Mouse (Mus musculus) limb, embryonic 14.5 days (tissue): ENCODE data around the gene Pvalb. TPM values are rescaled to one million over a fixed set of nuclear protein-coding genes. Genes with fewer than 3 reads are reported as not detected.

ENCODE experiments used
- ATAC-seq: fragments of 200-750 bp; cut with Nextera tagmentation; 2 replicates; pipeline ENCODE4 v1.8.0; 2017; ENCODE audit warnings: low read depth, moderate number of reproducible peaks, moderate TSS enrichment; ENCODE audit not compliant: low FRiP score
- DNase-seq: peaks from one replicate; pipeline ENCODE4 v3.0.0-alpha.2; 2015; ENCODE audit warnings: low spot score
- H3K27ac ChIP-seq: fragments of 300-500 bp; sonication (generic); replicated peaks from 2 replicates; pipeline ENCODE4 v1.5.1; 2014; ENCODE audit warnings: low read depth, mild to moderate bottlenecking, low read length, moderate library complexity, mixed read lengths
- H3K27me3 ChIP-seq: fragments of 300-500 bp; sonication (generic); 2 replicates; pipeline ENCODE4 v1.6.1; 2014; ENCODE audit warnings: low read length, mixed read lengths; ENCODE audit not compliant: control insufficient read depth, insufficient read depth
- H3K36me3 ChIP-seq: fragments of 300-500 bp; sonication (generic); 2 replicates; pipeline ENCODE4 v1.6.1; 2014; ENCODE audit warnings: mild to moderate bottlenecking, low read length, moderate library complexity, mixed read lengths; ENCODE audit not compliant: control insufficient read depth, insufficient read depth
- H3K4me1 ChIP-seq: fragments of 300-500 bp; sonication (generic); 2 replicates; pipeline ENCODE4 v1.6.1; 2014; ENCODE audit warnings: antibody characterized with exemption, low read length, mixed read lengths; ENCODE audit not compliant: control insufficient read depth, insufficient read depth
- H3K4me2 ChIP-seq: fragments of 300-500 bp; sonication (generic); replicated peaks from 2 replicates; pipeline ENCODE4 v1.6.1; 2014; ENCODE audit warnings: low read depth, mild to moderate bottlenecking, low read length, moderate library complexity; ENCODE audit not compliant: severe bottlenecking
- H3K4me3 ChIP-seq: fragments of 300-500 bp; sonication (generic); replicated peaks from 2 replicates; pipeline ENCODE4 v1.5.1; 2014; ENCODE audit warnings: low read length
- H3K9ac ChIP-seq: fragments of 300-500 bp; sonication (generic); 2 replicates; pipeline ENCODE4 v1.6.1; 2014; ENCODE audit warnings: mild to moderate bottlenecking, low read depth, low read length, moderate library complexity; ENCODE audit not compliant: severe bottlenecking
- H3K9me3 ChIP-seq: fragments of 300-500 bp; sonication (generic); 2 replicates; pipeline ENCODE4 v1.6.1; 2016; ENCODE audit warnings: low read length; ENCODE audit not compliant: control insufficient read depth
- POLR2A ChIP-seq: fragments of 200-500 bp; IDR thresholded peaks from 2 replicates; pipeline ENCODE4 v1.8.0; 2012; ENCODE audit warnings: inconsistent platforms, mild to moderate bottlenecking, moderate library complexity, borderline replicate concordance; ENCODE audit not compliant: insufficient read depth, insufficient read length; ENCODE audit errors: extremely low read depth
- WGBS: fragments of 180-500 bp; shearing (Covaris S2); extraction: QIAGEN DNeasy Blood & Tissue Kit; methylation state at CpG from one replicate; pipeline ENCODE4 v1.1.7; 2014; 5-methylcytosine and 5-hydroxymethylcytosine counted together
- polyA plus RNA-seq, 2 experiments: library from polyadenylated mRNA; depleted of rRNA in 1 of 2; stranded (reverse) in 1 of 2; unstranded in 1 of 2; fragments of >200 nt; fragmentation: Nextera tagmentation in 1 of 2; extraction: Ambion mirVana in 1 of 2; gene quantifications; 2 replicates each; pipeline versions ENCODE4 v1.2.1 to v1.2.3; 2012 to 2014

Pvalb gene
- polyA plus RNA-seq, 2 experiments = 0.16 TPM; not detected in 1

DNA sequence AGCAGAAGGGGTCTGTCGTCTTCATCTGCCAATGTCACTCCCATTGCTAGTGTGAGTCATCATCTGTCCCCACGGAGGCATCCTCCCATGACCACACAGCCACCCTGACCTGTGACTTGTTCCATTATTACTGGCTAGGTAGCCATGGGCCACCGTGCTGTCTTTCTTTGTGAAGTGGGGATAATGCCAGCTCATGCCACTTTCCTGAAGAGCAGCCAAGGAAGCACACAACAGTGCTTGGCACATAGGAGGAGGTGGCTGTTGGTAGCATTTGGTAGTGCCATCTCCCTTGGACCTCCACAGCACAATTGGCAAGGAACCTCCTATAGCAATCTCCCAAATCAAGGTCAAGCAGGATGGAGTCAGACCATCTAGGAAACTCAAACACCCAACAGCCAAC lies 11.9 kb downstream of the Pvalb start:
- Histone ChIP-seq H3K9me3 (no peaks in the 10 kb centered on the region), H3K36me3 (no peaks in the 10 kb centered on the region), H3K4me1 (no peaks in the 10 kb centered on the region), H3K4me2 (no peak overlapping the region), H3K9ac (no peak overlapping the region), H3K27me3 (no peaks in the 10 kb centered on the region), H3K27ac (no peak overlapping the region), H3K4me3 (no peak overlapping the region)
- DNase-seq (no peak), ATAC-seq (no peak)
- WGBS = 89% methylated on average over 3 of the region's 3 CpGs
- no peak for TF ChIP-seq POLR2A

- no peaks in the 10 kb centered on the region for H3K27me3 ChIP-seq
- no peak for DNase-seq
- H3K4me1 ChIP-seq = no peaks in the 10 kb centered on the region
- no peak overlapping the region for H3K27ac ChIP-seq
- no peaks in the 10 kb centered on the region for H3K9me3 ChIP-seq
- no peak overlapping the region for H3K9ac ChIP-seq
- no peak for ATAC-seq
- H3K4me3 ChIP-seq = no peak overlapping the region
- H3K4me2 ChIP-seq = no peak overlapping the region
- no peak for TF ChIP-seq POLR2A
- H3K36me3 ChIP-seq = no peaks in the 10 kb centered on the region
- WGBS = 93% methylated on average over 7 of the region's 7 CpGs
Observed at GRCm38 (mm10) chr15:78189636-78190035, 16.6 kb downstream of the Pvalb start.

DNA sequence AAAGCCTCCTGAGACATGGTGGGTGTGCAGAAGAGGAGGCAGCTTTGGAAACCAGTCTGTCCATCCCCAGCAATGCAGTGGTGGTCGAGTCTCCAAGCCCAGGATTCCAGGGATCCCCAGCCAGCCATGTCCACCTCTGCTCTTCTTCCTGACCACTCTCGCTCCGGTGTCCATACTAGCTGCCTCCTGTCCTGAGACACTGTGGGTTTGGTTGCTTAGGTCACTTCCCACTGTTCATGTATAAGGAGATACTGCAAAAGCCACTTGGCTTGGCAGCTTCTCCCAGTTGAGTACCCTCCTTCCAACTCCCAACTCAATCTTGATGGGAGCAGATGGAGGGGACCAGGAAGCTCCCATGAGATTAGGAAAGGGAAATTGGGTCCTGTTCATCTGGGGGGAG lies 17.7 kb downstream of the Pvalb start:
- Histone ChIP-seq H3K27me3 (no peaks in the 10 kb centered on the region), H3K36me3 (no peaks in the 10 kb centered on the region), H3K4me3 (no peak overlapping the region), H3K9me3 (no peaks in the 10 kb centered on the region), H3K4me2 (no peak overlapping the region), H3K27ac (no peak overlapping the region), H3K4me1 (no peaks in the 10 kb centered on the region), H3K9ac (no peak overlapping the region)
- 79% methylated on average over 3 of the region's 3 CpGs for WGBS
- DNase-seq (no peak), ATAC-seq (no peak)
- no peak for TF ChIP-seq POLR2A

- H3K27me3 ChIP-seq = 0 out of 2 replicates have a peak, but pooled peaks cover 6% of the 10 kb centered on the region
- no peak for TF ChIP-seq POLR2A
- no peaks in the 10 kb centered on the region for H3K4me1 ChIP-seq
- 54% methylated on average over 5 of the region's 5 CpGs for WGBS
- DNase-seq (no peak), ATAC-seq (no peak)
- no peak overlapping the region for H3K9ac ChIP-seq
- H3K4me3 ChIP-seq = no peak overlapping the region
- no peak overlapping the region for H3K4me2 ChIP-seq
- H3K9me3 ChIP-seq = no peaks in the 10 kb centered on the region
- H3K36me3 ChIP-seq = no peaks in the 10 kb centered on the region
- H3K27ac ChIP-seq = no peak overlapping the region
Observed at GRCm38 (mm10) chr15:78186906-78187305, 19.3 kb downstream of the Pvalb start.

DNA sequence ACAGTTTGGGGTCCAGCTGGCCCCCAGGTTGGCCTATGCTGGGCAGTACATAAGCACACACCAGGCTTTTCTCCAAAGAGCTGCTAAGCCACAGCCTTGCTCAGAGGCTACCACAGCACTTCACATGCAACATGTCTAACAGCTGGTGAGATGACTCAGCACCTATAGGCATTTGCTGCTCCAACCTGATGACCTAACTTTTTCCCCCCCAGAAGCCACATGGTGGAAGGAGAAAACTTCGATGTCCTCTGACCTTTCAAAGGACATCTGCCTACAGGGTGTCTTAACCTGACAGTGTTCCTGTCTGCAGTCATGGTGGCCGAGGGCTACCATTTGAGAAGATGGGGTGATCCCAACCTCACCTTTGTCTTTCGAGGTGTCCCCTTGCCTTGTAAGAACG lies 20.6 kb downstream of the Pvalb start:
- WGBS = 88% methylated on average over 4 of the region's 4 CpGs
- no peak overlapping the region for H3K4me3 ChIP-seq
- H3K27ac ChIP-seq = no peak overlapping the region
- H3K27me3 ChIP-seq = 0 out of 2 replicates have a peak, but pooled peaks cover 6% of the 10 kb centered on the region
- H3K4me1 ChIP-seq = no peaks in the 10 kb centered on the region
- no peak for TF ChIP-seq POLR2A
- H3K36me3 ChIP-seq = no peaks in the 10 kb centered on the region
- H3K4me2 ChIP-seq = no peak overlapping the region
- ATAC-seq (no peak), DNase-seq (no peak)
- no peak overlapping the region for H3K9ac ChIP-seq
- H3K9me3 ChIP-seq = no peaks in the 10 kb centered on the region

DNA sequence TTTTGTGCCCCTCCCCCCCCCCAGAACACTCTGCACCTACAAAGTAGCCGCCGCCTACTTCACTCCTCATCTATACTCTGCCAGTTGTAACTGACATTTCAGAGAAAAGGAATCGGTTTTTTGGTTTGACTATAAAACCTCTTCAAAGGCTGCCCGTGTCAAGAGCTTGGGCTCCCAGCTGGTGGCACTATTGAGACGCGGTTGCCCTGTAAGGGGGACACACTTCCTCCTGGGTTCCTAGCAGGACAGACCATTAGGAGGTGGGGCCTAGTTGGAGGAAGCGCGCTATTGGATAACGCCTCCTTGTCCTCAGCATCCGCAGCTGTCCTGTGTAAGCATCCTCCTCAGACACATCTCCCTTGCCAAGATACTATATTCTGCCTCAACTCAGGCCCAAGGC lies 21.3 kb downstream of the Pvalb start:
- 1% methylated on average over 10 of the region's 10 CpGs for WGBS
- Histone ChIP-seq H3K36me3 (no peaks in the 10 kb centered on the region), H3K9me3 (no peaks in the 10 kb centered on the region), H3K4me3 (no peak overlapping the region), H3K27me3 (0 out of 2 replicates have a peak, but pooled peaks cover 6% of the 10 kb centered on the region), H3K4me2 (no peak overlapping the region), H3K27ac (no peak overlapping the region), H3K9ac (no peak overlapping the region), H3K4me1 (no peaks in the 10 kb centered on the region)
- DNase-seq = peak; percentile 52
- ATAC-seq = no peak
- TF ChIP-seq POLR2A = no peak
